Mouse (Mus musculus) heart, embryonic 14.5 days (tissue): ENCODE measurements at regions not wholly inside any gene's neighbourhood (a gene's known extent, or its start where the extent isn't known, plus 50 kb on each side); places are given as distances from the start of the nearest gene placed in this dataset.

Experiments used
- ATAC-seq: fragments of 200-750 bp; cut with Nextera tagmentation; 2 replicates; pipeline ENCODE4 v1.8.0; 2017; ENCODE audit warnings: low read depth, moderate TSS enrichment; ENCODE audit not compliant: insufficient number of reproducible peaks, insufficient read depth, low FRiP score
- H3K27ac ChIP-seq, 2 experiments: fragments of 200-500 bp in 1 of 2; fragments of 300-500 bp in 1 of 2; sonication (generic) in 1 of 2; replicated peaks in 1 of 2; 2 replicates each; pipeline ENCODE4 v1.5.1; 2012 to 2014; ENCODE audit warnings: low read depth in 2 of 2, low read length in 2 of 2, control low read depth in 1 of 2, mild to moderate bottlenecking in 1 of 2, mixed read lengths in 1 of 2; ENCODE audit not compliant: control insufficient read depth in 1 of 2, insufficient read depth in 1 of 2
- H3K27me3 ChIP-seq: fragments of 300-500 bp; sonication (generic); 2 replicates; pipeline ENCODE4 v1.6.1; 2014; ENCODE audit warnings: mild to moderate bottlenecking, low read length, control low read depth; ENCODE audit not compliant: control insufficient read depth, insufficient read depth
- H3K36me3 ChIP-seq: fragments of 300-500 bp; sonication (generic); 2 replicates; pipeline ENCODE4 v1.6.1; 2014; ENCODE audit warnings: mild to moderate bottlenecking, control low read depth, low read length, mixed read lengths; ENCODE audit not compliant: control insufficient read depth, insufficient read depth
- H3K4me1 ChIP-seq, 2 experiments: fragments of 200-500 bp in 1 of 2; fragments of 300-500 bp in 1 of 2; sonication (generic) in 1 of 2; 2 replicates each; pipeline ENCODE4 v1.6.1; 2012 to 2014; ENCODE audit warnings: low read length in 2 of 2, control low read depth in 1 of 2, mixed read lengths in 1 of 2; ENCODE audit not compliant: control insufficient read depth in 2 of 2, insufficient read depth in 2 of 2
- H3K4me2 ChIP-seq: fragments of 300-500 bp; sonication (generic); 2 replicates; pipeline ENCODE4 v1.6.1; 2014; ENCODE audit warnings: mild to moderate bottlenecking, low read length
- H3K4me3 ChIP-seq, 2 experiments: fragments of 200-500 bp in 1 of 2; fragments of 300-500 bp in 1 of 2; sonication (generic) in 1 of 2; 2 replicates each; pipeline ENCODE4 v1.5.1; 2012 to 2014; ENCODE audit warnings: low read length in 2 of 2, mild to moderate bottlenecking in 2 of 2, control low read depth in 1 of 2, low read depth in 1 of 2, moderate library complexity in 1 of 2; ENCODE audit not compliant: control insufficient read depth in 1 of 2, insufficient read depth in 1 of 2
- H3K9ac ChIP-seq: fragments of 300-500 bp; sonication (generic); 2 replicates; pipeline ENCODE4 v1.6.1; 2014; ENCODE audit warnings: mild to moderate bottlenecking, low read length
- H3K9me3 ChIP-seq: fragments of 300-500 bp; sonication (generic); 2 replicates; pipeline ENCODE4 v1.6.1; 2016; ENCODE audit warnings: low read length, control low read depth; ENCODE audit not compliant: control insufficient read depth
- WGBS: fragments of 180-500 bp; shearing (Covaris S2); extraction: QIAGEN DNeasy Blood & Tissue Kit; methylation state at CpG from one replicate; pipeline ENCODE4 v1.1.7; 2014; 5-methylcytosine and 5-hydroxymethylcytosine counted together

DNA sequence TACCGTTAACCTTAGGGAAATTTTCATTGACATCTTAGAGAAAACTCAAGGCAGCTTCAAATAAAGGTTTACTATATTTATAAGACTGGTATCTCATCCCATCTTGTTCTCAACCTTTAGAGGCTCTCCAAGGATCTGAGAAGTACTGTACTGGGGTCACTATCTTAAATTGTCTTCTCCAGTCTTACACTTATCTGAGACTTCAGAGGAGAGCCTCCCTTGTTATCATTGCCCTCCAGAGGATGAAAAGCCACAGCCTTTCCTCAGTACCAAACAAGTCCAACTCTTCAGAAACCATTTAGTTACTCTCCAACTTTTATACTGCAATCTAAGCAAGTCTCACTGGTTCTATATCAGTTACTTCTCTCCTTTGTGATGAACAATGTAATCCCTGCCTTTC, 376.3 kb downstream of the Fbxo8 start:
- WGBS = 63% methylated on average over 1 of the region's 1 CpGs
- H3K9me3 ChIP-seq = no peaks in the 10 kb centered on the region
- H3K27ac ChIP-seq = no peak overlapping the region
- H3K4me2 ChIP-seq = no peak overlapping the region
- H3K27me3 ChIP-seq = no peaks in the 10 kb centered on the region
- H3K4me1 ChIP-seq = peaks cover 3 to 19% of the 10 kb centered on the region in 2 experiments; a peak in 2 of 4 replicates
- H3K36me3 ChIP-seq = no peaks in the 10 kb centered on the region
- H3K9ac ChIP-seq = no peak overlapping the region
- no peak overlapping the region for H3K4me3 ChIP-seq
- ATAC-seq = no peak

DNA sequence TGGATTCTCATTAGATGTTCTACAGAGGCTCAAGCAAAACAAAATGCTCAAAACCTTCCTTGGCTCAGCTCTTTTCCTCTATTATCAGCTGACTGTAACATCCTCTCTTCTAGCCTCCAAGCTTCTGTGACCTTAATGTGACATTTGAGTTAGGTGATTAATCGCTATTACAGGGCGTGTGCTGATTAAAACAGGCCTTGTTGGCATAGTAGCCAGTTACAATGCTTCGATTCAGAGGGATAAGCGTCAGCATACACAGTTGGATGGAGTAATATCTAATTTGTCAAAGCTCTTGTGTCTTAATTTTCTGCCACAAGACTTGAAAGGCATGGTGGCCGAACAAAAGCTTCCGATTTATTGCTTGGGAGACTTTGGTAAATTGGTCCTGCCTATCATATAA, 378.2 kb downstream of the Fbxo8 start:
- H3K4me3 ChIP-seq = no peak overlapping the region
- 67% methylated on average over 6 of the region's 6 CpGs for WGBS

DNA sequence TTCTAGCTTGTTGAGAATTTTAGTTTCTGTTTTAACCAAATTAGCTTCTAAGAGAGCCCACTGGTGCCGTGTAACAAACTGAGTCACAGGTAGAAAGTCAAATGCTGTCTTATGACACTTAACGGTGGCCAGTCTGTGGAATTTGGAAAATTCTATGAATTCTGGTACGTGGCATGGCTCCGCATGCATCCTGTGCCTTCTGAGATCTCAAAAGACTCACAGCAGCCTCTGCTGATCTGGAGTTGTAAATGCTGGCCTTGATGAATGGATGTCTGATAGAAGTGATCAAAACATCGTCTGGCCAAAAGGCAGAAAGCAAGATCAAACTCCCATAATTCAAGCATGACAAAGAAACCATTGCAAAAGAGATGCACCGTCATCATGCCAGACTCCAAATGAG, 381.5 kb downstream of the Fbxo8 start:
- Histone ChIP-seq H3K4me3 (peak overlapping the region; percentile 7 to 20; a peak in 2 of 4 replicates), H3K4me2 (peak overlapping the region; percentile 53), H3K9me3 (no peaks in the 10 kb centered on the region), H3K27me3 (no peaks in the 10 kb centered on the region), H3K9ac (peak overlapping the region; percentile 50; the same call in 1 of the 2 replicates), H3K36me3 (no peaks in the 10 kb centered on the region), H3K27ac (no peak overlapping the region), H3K4me1 (peaks cover 4 to 11% of the 10 kb centered on the region in 2 experiments)
- 27% methylated on average over 6 of the region's 6 CpGs for WGBS
- ATAC-seq = no peak

More for the DNA sequence above, 378.2 kb downstream of the Fbxo8 start:
- no peaks in the 10 kb centered on the region for H3K36me3 ChIP-seq
- no peaks in the 10 kb centered on the region for H3K27me3 ChIP-seq
- H3K27ac ChIP-seq = no peak overlapping the region
- no peak for ATAC-seq
- peaks cover 7 to 23% of the 10 kb centered on the region in 2 experiments for H3K4me1 ChIP-seq
- H3K9ac ChIP-seq = no peak overlapping the region
- H3K9me3 ChIP-seq = no peaks in the 10 kb centered on the region
- no peak overlapping the region for H3K4me2 ChIP-seq

DNA sequence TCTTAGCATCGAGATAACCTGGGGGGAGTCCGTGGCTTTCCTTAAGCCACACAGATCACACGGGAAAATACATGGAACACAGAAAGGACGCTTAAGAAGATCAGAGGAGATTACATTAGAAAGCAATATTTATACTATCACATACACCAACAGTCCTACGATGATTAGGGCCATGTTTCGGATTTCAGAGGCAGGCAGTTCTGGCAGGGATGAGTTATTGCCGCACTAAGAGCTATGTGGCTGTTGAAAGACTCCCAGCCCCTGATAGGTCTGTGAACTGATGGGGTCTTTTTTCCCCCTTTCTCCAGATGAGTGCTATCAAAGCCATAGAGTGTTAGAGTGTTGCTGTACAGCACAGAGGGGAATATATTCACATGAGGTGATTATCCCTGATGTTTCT, 358.6 kb upstream of the Hand2 start:
- Histone ChIP-seq H3K4me3 (no peak overlapping the region), H3K4me1 (peaks cover 0 to 5% of the 10 kb centered on the region in 2 experiments; a peak in 2 of 4 replicates), H3K36me3 (no peaks in the 10 kb centered on the region), H3K9me3 (no peaks in the 10 kb centered on the region), H3K4me2 (no peak overlapping the region), H3K27me3 (no peaks in the 10 kb centered on the region), H3K27ac (no peak overlapping the region), H3K9ac (no peak overlapping the region)
- 62% methylated on average over 7 of the region's 7 CpGs for WGBS
- no peak for ATAC-seq

DNA sequence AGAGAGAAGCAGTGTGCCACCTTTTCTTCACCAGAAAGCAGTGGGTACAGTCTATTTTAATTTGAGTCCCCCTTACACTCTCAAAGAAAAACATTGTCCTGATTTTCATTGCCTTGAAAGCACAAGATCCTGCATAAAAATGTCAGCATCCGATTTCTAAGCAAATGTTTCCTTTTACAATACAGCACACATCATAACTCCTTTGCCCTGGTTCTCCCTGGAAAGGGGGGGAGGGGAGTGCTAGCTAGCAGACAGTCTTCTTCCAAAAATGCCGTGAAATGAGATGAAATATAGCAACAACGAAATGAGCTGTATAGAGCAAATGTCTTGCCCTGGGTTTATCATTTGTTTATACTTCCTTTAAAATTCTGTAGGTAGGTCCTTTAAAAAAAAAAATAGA, 350.5 kb upstream of the Hand2 start:
- Histone ChIP-seq H3K9me3 (no peaks in the 10 kb centered on the region), H3K27me3 (no peaks in the 10 kb centered on the region), H3K36me3 (no peaks in the 10 kb centered on the region), H3K4me1 (peaks cover 0 to 5% of the 10 kb centered on the region in 2 experiments; a peak in 2 of 4 replicates), H3K27ac (no peak overlapping the region), H3K9ac (no peak overlapping the region), H3K4me3 (no peak overlapping the region), H3K4me2 (no peak overlapping the region)
- 52% methylated on average over 3 of the region's 3 CpGs for WGBS
- no peak for ATAC-seq

DNA sequence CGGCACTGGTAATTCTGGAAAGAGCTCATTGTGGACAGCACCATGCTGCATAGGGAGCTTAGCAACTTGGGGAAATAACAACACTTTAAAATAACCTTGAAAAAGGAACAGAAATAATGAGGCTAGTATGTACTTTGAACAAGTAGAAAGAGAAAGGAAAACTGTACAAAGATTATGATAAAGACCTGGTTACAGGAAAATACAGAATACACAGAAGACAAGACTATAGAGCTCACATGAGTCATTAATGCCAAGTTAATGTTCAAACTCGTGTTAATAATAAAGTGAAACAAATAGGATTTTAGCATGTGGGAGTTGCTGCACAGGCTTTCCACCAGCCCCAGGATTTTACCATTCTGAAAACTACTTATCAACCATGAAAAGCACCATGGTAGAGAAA, 341.8 kb upstream of the Hand2 start:
- peak overlapping the region; percentile 51 for H3K4me2 ChIP-seq
- WGBS = 59% methylated on average over 2 of the region's 2 CpGs
- no peaks in the 10 kb centered on the region for H3K27me3 ChIP-seq
- no peak for ATAC-seq
- H3K9me3 ChIP-seq = no peaks in the 10 kb centered on the region
- H3K4me3 ChIP-seq = no peak overlapping the region
- H3K36me3 ChIP-seq = no peaks in the 10 kb centered on the region
- H3K27ac ChIP-seq = peak overlapping the region; percentile 20 to 27; a peak in 2 of 4 replicates
- H3K9ac ChIP-seq = no peak overlapping the region
- H3K4me1 ChIP-seq = peaks cover 2 to 5% of the 10 kb centered on the region in 2 experiments; a peak in 2 of 4 replicates

DNA sequence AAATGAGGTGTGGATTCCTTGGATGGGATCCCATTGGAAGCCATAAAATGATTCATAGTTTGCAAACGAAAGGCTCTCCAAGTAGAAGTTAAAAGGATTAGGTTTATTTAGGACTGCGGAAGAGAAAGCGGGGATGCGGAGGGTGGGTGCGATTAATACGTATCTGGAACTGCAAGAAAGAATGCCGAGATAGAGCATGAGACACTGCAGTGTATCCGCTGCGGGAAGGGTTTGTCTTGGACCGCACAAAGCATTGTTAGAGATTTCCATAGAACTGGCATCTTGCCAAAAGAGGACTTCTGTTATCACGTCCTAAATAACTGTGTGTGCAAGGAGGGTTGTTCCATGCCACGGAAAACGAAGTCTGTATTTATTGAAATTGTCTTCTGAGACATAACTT, 341.4 kb upstream of the Hand2 start:
- Histone ChIP-seq H3K9me3 (no peaks in the 10 kb centered on the region), H3K4me1 (peaks cover 2 to 5% of the 10 kb centered on the region in 2 experiments; a peak in 2 of 4 replicates), H3K27me3 (no peaks in the 10 kb centered on the region), H3K4me3 (peak overlapping the region in 1 of 2 experiments; percentile 3; a peak in 2 of 4 replicates), H3K9ac (no peak overlapping the region), H3K4me2 (peak overlapping the region; percentile 51), H3K27ac (peak overlapping the region; percentile 20 to 27; a peak in 3 of 4 replicates), H3K36me3 (no peaks in the 10 kb centered on the region)
- 37% methylated on average over 13 of the region's 13 CpGs for WGBS
- ATAC-seq = peak; percentile 69; the same call in 1 of the 2 replicates
